Mouse (Mus musculus): ENCODE results near the gene Taf7l.

The Taf7l gene

GRCm38 (mm10) chrX:134476290-134476689, at the start of gene Taf7l:
TSS of gene Taf7l (minus strand) at chrX:134476490.
- no peak for DNase-seq (ENCODE audit: low read depth)

GRCm38 (mm10) chrX:134525260-134525659, 49.0 kb upstream of the Taf7l start:
- DNase-seq (ENCODE audit: low read depth), result no peak

- DNase-seq (ENCODE audit: low read depth), result no peak
These were observed 47.5 kb upstream of the Taf7l start for GRCm38 (mm10) chrX:134523772-134524171.

- DNase-seq (ENCODE audit: low read depth), result no peak
These were observed 33.2 kb upstream of the Taf7l start for GRCm38 (mm10) chrX:134509473-134509872.

- DNase-seq (ENCODE audit: low read depth), result no peak
These were observed 31.7 kb upstream of the Taf7l start for GRCm38 (mm10) chrX:134507977-134508376.

GRCm38 (mm10) chrX:134500651-134501050, 24.4 kb upstream of the Taf7l start:
- no peak for DNase-seq (ENCODE audit: low read depth)

- DNase-seq (ENCODE audit: low read depth), result no peak
These were observed 5.4 kb upstream of the Taf7l start for GRCm38 (mm10) chrX:134481720-134482119.

- DNase-seq (ENCODE audit: low read depth), result no peak
These were observed 1.1 kb downstream of the Taf7l start for GRCm38 (mm10) chrX:134474988-134475710.

GRCm38 (mm10) chrX:134427307-134427706, 49.0 kb downstream of the Taf7l start:
- no peak for DNase-seq (ENCODE audit: low read depth)

GRCm38 (mm10) chrX:134426819-134427218, 49.5 kb downstream of the Taf7l start:
- DNase-seq (ENCODE audit: low read depth), result no peak

- DNase-seq (ENCODE audit: low read depth), result no peak
These were observed 50.5 kb downstream of the Taf7l start for GRCm38 (mm10) chrX:134425798-134426197.

- DNase-seq (ENCODE audit: low read depth), result no peak
These were observed 52.0 kb downstream of the Taf7l start for GRCm38 (mm10) chrX:134424263-134424662.

GRCm38 (mm10) chrX:134420097-134420496, 56.2 kb downstream of the Taf7l start:
- DNase-seq (ENCODE audit: low read depth), result no peak

GRCm38 (mm10) chrX:134412096-134412495, 64.2 kb downstream of the Taf7l start:
- DNase-seq (ENCODE audit: low read depth), result no peak

Data from fibroblast of lung, adult 2 months (primary cell).